Mouse (Mus musculus) T-helper 2 cell (primary cell): Measurements from ENCODE around the gene Agfg2.

Source experiments
- in situ Hi-C: fragments of 300-600 bp; cut with MboI, MseI; formaldehyde crosslinking; loops from one replicate; pipeline ENCODE4 v1.15.1; 2025; ENCODE audit warnings: high pct_unique_total_duplicates

Agfg2 gene

GRCm38 (mm10) chr5:137610548-137611244, 73.8 kb downstream of the Agfg2 start:
- in situ Hi-C loops, result loop anchor here (25.0 kb wide), 1 partner anchor 1652 kb away; the partner anchor contains the start of gene Get4

GRCm38 (mm10) chr5:137610056-137610455, 74.5 kb downstream of the Agfg2 start:
- in situ Hi-C loops, result loop anchor here (25.0 kb wide), 1 partner anchor 1652 kb away; the partner anchor contains the start of gene Get4

GRCm38 (mm10) chr5:137609292-137609691, 75.2 kb downstream of the Agfg2 start:
- in situ Hi-C loops, result loop anchor here (10.0 to 25.0 kb wide), 2 partner anchors 314 to 1653 kb away; partner anchors contain the start of genes Get4 and Ufsp1

- in situ Hi-C loops, result loop anchor here (10.0 to 25.0 kb wide), 2 partner anchors 314 to 1654 kb away; partner anchors contain the start of genes Get4 and Ufsp1
Observed at GRCm38 (mm10) chr5:137608654-137609190, 75.8 kb downstream of the Agfg2 start.

- in situ Hi-C loops, result loop anchor here (10.0 to 25.0 kb wide), 2 partner anchors 313 to 1654 kb away; partner anchors contain the start of genes Get4 and Ufsp1
Observed at GRCm38 (mm10) chr5:137607860-137608653, 76.5 kb downstream of the Agfg2 start.

GRCm38 (mm10) chr5:137601365-137601729, 83.2 kb downstream of the Agfg2 start:
- in situ Hi-C loops, result loop anchor here (5.0 to 25.0 kb wide), 3 partner anchors 41 to 1661 kb away; partner anchors contain the start of genes Get4, Sap25 and Ufsp1

GRCm38 (mm10) chr5:137600619-137601364, 83.7 kb downstream of the Agfg2 start, which contains the start of gene Mospd3:
Gene Mospd3 (minus strand): TSS chr5:137601058.
- in situ Hi-C loops, result loop anchor here (5.0 to 25.0 kb wide), 3 partner anchors 42 to 1662 kb away; partner anchors contain the start of genes Get4, Sap25 and Ufsp1
